Mouse (Mus musculus): ENCODE measurements around the gene Kazald1. TPM values are rescaled to one million over a fixed set of nuclear protein-coding genes. Genes with fewer than 3 reads are reported as not detected.

Kazald1 gene
- polyA plus RNA-seq, 1 experiment: 6.1 TPM

DNA sequence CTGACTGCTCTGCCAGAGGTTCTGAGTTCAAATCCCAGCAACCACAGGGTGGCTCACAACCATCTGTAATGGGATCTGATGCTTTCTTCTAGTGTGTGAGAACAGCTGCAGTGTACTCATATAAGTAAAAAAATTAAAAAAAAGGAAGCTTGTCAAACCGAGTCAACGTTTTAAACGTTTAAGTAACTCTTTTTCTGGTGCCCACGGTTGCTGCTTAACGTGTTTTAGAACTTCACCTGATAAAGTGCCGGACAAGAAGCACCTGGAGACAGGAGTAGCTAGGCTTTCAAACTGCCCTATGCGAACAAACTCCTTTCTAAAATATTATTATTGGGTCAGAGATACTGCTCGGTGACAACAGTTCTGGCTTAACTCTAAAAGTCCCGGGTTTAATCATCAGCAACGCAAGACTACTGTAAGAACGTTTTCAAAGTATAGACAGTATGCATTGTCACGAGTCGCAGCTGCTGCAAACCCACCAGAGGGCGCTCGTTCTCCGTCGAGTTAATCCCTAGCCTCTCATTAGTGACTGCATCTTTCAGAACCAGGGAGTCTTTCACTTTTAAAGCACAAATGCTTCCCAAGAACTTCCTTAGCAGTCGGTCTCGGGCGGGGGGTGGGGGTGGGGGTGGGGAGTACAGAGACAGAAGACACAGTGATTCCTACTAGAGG lies 1.0 kb upstream of the Kazald1 start:
- Histone ChIP-seq H3K4me1 (ENCODE audit: control insufficient read depth, insufficient read depth, low read length) (peaks cover 32% of the 10 kb centered on the region), H3K4me3 (ENCODE audit: control insufficient read depth, low read depth, low read length) (peak overlapping the region; percentile 95), H3K36me3 (ENCODE audit: control insufficient read depth, insufficient read depth, low read length) (no peaks in the 10 kb centered on the region), H3K27ac (ENCODE audit: control insufficient read depth, insufficient read depth, low read depth, low read length) (no peak overlapping the region; the same call in 1 of the 2 replicates), H3K27me3 (ENCODE audit: control insufficient read depth, insufficient read depth, low read length) (no peaks in the 10 kb centered on the region)
- TF ChIP-seq POLR2A (IDR thresholded peaks at IDR 0.05; ENCODE audit: control insufficient read depth, low read depth, low read length) (no peak), CTCF (IDR thresholded peaks at IDR 0.05; ENCODE audit: control insufficient read depth, insufficient read depth, insufficient replicate concordance, low read depth, low read length) (peak; percentile 87; the same call in 1 of the 2 replicates)

DNA sequence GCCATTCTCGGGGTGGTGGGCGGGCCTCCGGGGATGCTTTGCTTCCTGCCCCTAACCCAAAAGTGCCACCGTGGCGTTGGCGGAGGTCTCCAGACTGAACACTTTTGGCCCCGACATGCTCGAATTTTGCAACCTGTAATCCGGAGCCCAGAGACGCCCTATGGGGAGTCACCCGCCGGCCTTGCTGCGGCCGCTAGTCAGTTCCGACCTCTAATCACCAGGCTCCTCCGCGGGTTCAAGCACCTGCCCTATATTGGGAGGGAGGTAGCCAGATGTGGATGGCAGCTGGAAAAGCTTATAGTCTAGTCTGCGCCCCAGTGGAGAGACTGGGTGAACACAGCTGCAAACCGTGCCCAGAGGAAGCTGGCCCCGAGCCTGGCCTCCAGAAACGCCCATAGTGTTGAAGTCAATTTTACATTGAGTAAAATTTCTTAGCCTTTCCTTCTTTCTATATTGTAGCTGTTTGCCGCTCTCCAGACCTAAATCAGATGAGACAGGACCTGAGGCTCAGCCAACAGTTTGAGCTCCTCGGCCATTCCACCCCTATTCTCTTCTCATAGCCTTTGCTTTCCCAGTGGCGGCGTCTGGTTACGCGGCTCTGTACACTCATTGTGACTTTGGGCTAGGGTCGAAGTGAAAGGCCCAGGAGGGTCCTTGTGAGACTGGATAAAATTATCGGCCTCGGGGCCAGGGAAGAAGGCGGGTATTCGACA lies 438 bp downstream of the Kazald1 start:
- TF ChIP-seq CTCF (IDR thresholded peaks at IDR 0.05; ENCODE audit: control insufficient read depth, insufficient read depth, insufficient replicate concordance, low read depth, low read length) (no peak), POLR2A (IDR thresholded peaks at IDR 0.05; ENCODE audit: control insufficient read depth, low read depth, low read length) (no peak)
- peak overlapping the region; percentile 95 for H3K4me3 ChIP-seq (ENCODE audit: control insufficient read depth, low read depth, low read length)
- H3K36me3 ChIP-seq (ENCODE audit: control insufficient read depth, insufficient read depth, low read length): no peaks in the 10 kb centered on the region
- peak overlapping the region; percentile 79 for H3K27ac ChIP-seq (ENCODE audit: control insufficient read depth, insufficient read depth, low read depth, low read length)
- no peaks in the 10 kb centered on the region for H3K27me3 ChIP-seq (ENCODE audit: control insufficient read depth, insufficient read depth, low read length)
- peaks cover 40% of the 10 kb centered on the region for H3K4me1 ChIP-seq (ENCODE audit: control insufficient read depth, insufficient read depth, low read length)

- no peaks in the 10 kb centered on the region for H3K36me3 ChIP-seq (ENCODE audit: control insufficient read depth, insufficient read depth, low read length)
- TF ChIP-seq CTCF (IDR thresholded peaks at IDR 0.05; ENCODE audit: control insufficient read depth, insufficient read depth, insufficient replicate concordance, low read depth, low read length): no peak
- no peak for TF ChIP-seq POLR2A (IDR thresholded peaks at IDR 0.05; ENCODE audit: control insufficient read depth, low read depth, low read length)
- no peak overlapping the region for H3K27ac ChIP-seq (ENCODE audit: control insufficient read depth, insufficient read depth, low read depth, low read length)
- peaks cover 41% of the 10 kb centered on the region for H3K4me1 ChIP-seq (ENCODE audit: control insufficient read depth, insufficient read depth, low read length)
- H3K4me3 ChIP-seq (ENCODE audit: control insufficient read depth, low read depth, low read length): no peak overlapping the region
- peaks cover 2% of the 10 kb centered on the region; the same call in 1 of the 2 replicates for H3K27me3 ChIP-seq (ENCODE audit: control insufficient read depth, insufficient read depth, low read length)
Measured at GRCm38 (mm10) chr19:45076036-45076575, 1.1 kb downstream of the Kazald1 start.

GRCm38 (mm10) chr19:45076586-45077510 lies 1.8 kb downstream of the Kazald1 start:
- TF ChIP-seq POLR2A (IDR thresholded peaks at IDR 0.05; ENCODE audit: control insufficient read depth, low read depth, low read length): no peak
- peak; percentile 29; the same call in 1 of the 2 replicates for TF ChIP-seq CTCF (IDR thresholded peaks at IDR 0.05; ENCODE audit: control insufficient read depth, insufficient read depth, insufficient replicate concordance, low read depth, low read length)
- H3K4me3 ChIP-seq (ENCODE audit: control insufficient read depth, low read depth, low read length): peak overlapping the region; percentile 30
- peaks cover 2% of the 10 kb centered on the region; the same call in 1 of the 2 replicates for H3K27me3 ChIP-seq (ENCODE audit: control insufficient read depth, insufficient read depth, low read length)
- no peak overlapping the region for H3K27ac ChIP-seq (ENCODE audit: control insufficient read depth, insufficient read depth, low read depth, low read length)
- no peaks in the 10 kb centered on the region for H3K36me3 ChIP-seq (ENCODE audit: control insufficient read depth, insufficient read depth, low read length)
- H3K4me1 ChIP-seq (ENCODE audit: control insufficient read depth, insufficient read depth, low read length): peaks cover 44% of the 10 kb centered on the region

DNA sequence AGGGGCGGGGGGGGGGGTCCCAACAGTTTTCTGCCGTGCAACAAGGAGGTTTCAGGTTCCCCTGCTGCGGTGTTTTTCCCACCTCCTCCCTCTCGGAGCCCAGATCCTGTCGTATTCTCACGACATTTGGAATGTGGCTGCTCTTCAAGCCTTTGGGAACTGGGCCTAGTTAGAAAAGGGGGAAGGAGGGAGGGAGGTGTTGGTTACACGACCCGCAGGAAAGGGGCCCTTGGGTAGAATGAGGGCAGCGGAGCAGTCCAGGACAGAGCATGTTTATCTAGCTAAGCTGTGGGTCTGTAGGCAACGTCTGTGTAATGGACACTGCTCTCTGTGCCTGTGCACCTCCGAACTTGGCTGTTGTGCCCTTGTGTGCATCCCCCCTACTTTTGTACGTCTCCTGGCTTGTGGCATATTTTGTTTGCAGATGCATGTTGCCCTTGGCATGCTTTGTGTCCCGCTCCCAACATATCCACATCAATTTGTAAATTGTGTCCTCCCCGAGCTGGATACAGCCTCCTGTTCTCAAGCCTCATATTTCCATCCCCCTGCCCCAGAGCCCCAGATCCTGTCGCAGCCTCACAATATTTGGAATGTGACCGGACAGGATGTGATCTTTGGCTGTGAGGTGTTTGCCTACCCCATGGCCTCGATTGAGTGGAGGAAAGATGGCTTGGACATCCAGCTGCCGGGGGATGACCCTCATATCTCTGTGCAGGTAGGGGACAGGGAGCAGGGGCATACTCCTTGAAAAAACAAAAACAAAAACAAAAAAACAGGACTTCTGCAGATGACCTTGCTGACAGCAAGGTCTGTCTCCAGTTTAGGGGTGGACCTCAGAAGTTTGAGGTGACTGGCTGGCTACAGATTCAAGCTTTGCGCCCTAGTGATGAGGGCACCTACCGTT lies 3.0 kb downstream of the Kazald1 start:
- H3K4me3 ChIP-seq (ENCODE audit: control insufficient read depth, low read depth, low read length): no peak overlapping the region
- TF ChIP-seq CTCF (IDR thresholded peaks at IDR 0.05; ENCODE audit: control insufficient read depth, insufficient read depth, insufficient replicate concordance, low read depth, low read length) (no peak), POLR2A (IDR thresholded peaks at IDR 0.05; ENCODE audit: control insufficient read depth, low read depth, low read length) (no peak)
- H3K4me1 ChIP-seq (ENCODE audit: control insufficient read depth, insufficient read depth, low read length): peaks cover 44% of the 10 kb centered on the region
- H3K36me3 ChIP-seq (ENCODE audit: control insufficient read depth, insufficient read depth, low read length): no peaks in the 10 kb centered on the region
- H3K27me3 ChIP-seq (ENCODE audit: control insufficient read depth, insufficient read depth, low read length): peaks cover 2% of the 10 kb centered on the region; the same call in 1 of the 2 replicates
- H3K27ac ChIP-seq (ENCODE audit: control insufficient read depth, insufficient read depth, low read depth, low read length): no peak overlapping the region

Data from testis, adult 2 months (tissue).